Mouse (Mus musculus): ENCODE data around the gene Pip5kl1. TPM values are rescaled to one million over a fixed set of nuclear protein-coding genes. Genes with fewer than 3 reads are reported as not detected.

Gene Pip5kl1
- polyA plus RNA-seq, 1 experiment from 2014 or later, result 17.8 TPM

DNA sequence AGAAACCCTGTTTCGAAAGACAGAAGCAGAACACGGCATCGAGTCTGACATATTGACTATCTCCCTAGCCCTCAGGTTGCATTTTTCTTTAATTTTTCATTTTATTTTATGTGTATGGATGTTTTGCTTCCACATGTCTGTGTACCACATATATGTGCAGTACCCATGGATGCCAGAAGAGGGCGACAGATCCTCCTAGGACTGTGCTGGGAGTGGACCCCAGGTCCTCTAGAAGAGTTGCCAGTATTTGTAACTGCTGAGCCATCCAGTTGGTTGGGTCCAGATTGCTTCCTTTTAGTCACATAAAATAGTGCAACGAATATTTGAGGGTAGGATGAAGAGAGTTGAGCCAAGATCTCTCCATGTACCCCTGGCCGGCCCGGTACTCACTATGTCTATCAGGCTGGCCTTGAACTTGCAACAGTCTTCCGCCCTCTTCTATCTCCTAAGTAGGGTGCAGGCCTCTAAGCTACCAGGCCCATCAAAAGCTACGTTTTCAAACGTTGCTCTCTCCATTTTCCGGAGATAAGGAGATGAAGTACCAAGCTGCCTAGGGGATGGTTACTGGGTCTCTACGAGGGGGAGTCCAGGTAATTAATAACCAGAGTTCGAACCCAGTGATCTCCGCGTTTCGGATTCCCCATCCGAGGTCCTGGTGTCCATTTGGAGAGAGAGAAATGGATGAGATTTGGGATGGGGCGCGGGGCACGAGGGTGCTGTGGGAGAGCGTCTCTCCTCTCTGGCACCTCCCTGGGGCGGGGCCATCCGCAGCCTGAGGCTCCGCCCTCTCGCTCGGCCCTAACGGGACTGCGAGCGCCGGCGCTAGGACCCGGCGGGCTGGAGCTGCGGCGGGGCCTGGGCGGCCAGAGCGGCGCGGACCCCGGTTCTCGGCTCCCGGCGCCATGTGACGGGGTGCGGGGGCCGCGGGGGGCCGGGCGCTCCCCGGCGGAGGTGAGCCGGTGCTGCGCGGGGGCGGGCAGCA, 31.9 kb downstream of the Pip5kl1 start:
- peak overlapping the region; percentile 80 for H3K9ac ChIP-seq (replicated peaks)
- H3K36me3 ChIP-seq, result no peaks in the 10 kb centered on the region
- no peaks in the 10 kb centered on the region for H3K27me3 ChIP-seq (replicated peaks)
- H3K4me2 ChIP-seq, result peak overlapping the region; percentile 94
- H3K4me3 ChIP-seq (replicated peaks), result peak overlapping the region; percentile 82
- 14% methylated on average over 43 of the region's 55 CpGs for WGBS
- no peaks in the 10 kb centered on the region for H3K9me3 ChIP-seq (replicated peaks)
- peak overlapping the region; percentile 41; the same call in 1 of the 2 replicates for H3K27ac ChIP-seq (replicated peaks)
- peak; percentile 88 for ATAC-seq (ENCODE audit: low FRiP score)
- peaks cover 39% of the 10 kb centered on the region for H3K4me1 ChIP-seq

DNA sequence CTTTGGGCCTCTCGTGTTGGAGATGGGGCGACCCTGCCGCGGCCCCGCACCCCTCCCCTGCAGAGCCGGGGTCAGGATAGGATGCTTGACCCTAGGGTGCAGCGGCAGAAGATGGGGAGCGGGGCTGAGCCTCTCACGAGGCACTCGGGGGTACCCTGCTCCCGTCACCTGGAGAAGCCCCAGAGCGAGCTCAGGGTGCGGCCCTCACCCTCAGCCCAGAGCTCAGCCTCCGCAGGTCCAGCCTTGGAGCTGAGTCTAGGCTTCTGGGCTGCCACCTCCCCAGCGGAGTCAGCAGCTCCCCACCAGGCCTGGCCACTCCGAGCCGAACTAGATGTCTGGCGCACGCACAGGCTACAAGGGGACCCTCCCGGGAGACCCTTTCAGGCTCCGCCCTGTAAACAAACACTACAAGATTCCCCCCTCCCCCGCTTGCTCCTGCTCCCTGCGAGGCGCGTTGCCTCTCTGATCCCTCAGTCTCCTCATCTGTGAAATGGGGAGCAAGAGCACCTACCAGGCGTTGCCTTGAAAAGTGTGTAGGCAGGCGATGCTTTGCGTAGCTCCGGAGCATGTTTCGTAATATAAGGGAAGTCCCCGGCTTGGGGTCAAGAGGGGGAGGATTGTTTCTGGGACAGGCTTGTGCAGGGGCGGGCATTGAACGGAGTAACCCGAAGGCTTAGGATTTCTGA, 32.8 kb downstream of the Pip5kl1 start:
- Histone ChIP-seq H3K4me1 (peaks cover 38% of the 10 kb centered on the region), H3K36me3 (no peaks in the 10 kb centered on the region), H3K4me3 (replicated peaks) (peak overlapping the region; percentile 82), H3K4me2 (peak overlapping the region; percentile 94), H3K27ac (replicated peaks) (peak overlapping the region; percentile 41; the same call in 1 of the 2 replicates), H3K27me3 (replicated peaks) (no peaks in the 10 kb centered on the region), H3K9me3 (replicated peaks) (no peaks in the 10 kb centered on the region), H3K9ac (replicated peaks) (peak overlapping the region; percentile 80)
- peak; percentile 40 for ATAC-seq (ENCODE audit: low FRiP score)
- 6% methylated on average over 34 of the region's 34 CpGs for WGBS

DNA sequence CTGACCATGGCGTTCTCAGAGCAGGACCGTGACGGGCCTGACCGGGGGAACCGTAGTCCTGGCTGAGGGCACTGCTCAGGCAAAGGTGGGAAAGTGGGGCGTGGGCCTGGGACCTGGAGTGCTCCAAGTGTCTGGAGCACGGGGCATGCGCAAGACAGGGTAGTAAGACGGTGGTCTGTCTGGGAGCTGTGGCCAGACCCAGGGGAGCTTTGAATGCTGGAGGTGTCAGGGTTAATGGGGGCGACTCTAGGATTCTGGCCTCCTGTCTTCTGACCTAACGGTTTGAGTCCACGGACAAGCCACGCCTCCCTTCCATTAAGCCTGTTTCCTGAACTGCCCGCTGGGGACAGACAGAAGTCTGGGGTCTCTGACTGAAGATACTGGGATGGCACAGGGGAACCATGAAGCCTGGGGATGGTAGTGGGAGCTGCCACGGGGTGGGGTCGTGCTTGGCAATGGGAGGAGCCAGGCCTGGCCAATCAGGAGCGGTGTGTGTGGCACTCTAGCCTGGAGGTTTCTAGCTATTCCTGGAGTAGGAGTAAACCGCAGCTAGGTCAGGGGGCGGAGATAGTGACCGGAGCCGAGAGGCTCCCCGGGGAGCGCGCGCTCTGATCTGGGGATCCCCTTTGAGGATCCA, 33.7 kb downstream of the Pip5kl1 start:
- 0 out of 2 replicates have a peak overlapping the region, but pooled peaks have one; percentile 0 for H3K9ac ChIP-seq (replicated peaks)
- WGBS, result 9% methylated on average over 25 of the region's 25 CpGs
- H3K36me3 ChIP-seq, result 0 out of 2 replicates have a peak, but pooled peaks cover 3% of the 10 kb centered on the region
- H3K9me3 ChIP-seq (replicated peaks), result no peaks in the 10 kb centered on the region
- H3K4me3 ChIP-seq (replicated peaks), result peak overlapping the region; percentile 82
- peak; percentile 28; the same call in 1 of the 2 replicates for ATAC-seq (ENCODE audit: low FRiP score)
- peaks cover 35% of the 10 kb centered on the region for H3K4me1 ChIP-seq
- no peak overlapping the region for H3K27ac ChIP-seq (replicated peaks)
- no peaks in the 10 kb centered on the region for H3K27me3 ChIP-seq (replicated peaks)
- H3K4me2 ChIP-seq, result peak overlapping the region; percentile 94

DNA sequence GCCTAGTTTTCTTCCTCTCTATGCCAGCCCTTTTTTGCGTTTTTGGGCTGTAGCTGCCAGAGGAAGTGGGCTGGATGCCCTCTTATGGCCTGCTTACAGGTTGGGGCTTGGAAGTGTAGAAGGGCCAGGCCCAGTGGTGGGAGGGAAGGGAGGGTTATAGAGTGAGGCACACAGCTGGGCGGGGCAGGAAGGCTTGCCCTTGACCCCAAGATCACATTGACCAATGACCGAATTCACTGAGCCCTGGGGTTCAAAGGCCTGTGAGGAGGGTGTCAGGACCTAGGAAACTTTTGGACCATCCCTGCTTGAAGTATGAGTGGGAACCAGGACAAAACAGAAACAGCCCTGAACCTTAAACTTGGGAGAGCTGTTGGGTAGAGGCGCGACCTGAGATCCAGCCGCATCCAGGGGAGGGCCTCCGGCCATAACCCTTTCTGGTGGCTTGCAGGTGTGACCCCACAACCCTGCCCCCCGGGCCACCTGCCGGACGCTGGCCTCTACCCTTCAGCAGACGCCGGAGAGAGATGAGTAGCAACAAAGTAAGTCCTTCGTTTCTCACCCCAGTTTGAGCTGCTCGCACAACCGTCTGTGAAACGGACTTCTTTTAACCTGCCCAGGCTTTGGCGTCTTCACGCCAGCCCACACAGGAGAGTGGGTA, 34.3 kb downstream of the Pip5kl1 start:
- 0 out of 2 replicates have a peak, but pooled peaks cover 3% of the 10 kb centered on the region for H3K36me3 ChIP-seq
- H3K27me3 ChIP-seq (replicated peaks), result no peaks in the 10 kb centered on the region
- peak overlapping the region; percentile 94 for H3K4me2 ChIP-seq
- 0 out of 2 replicates have a peak overlapping the region, but pooled peaks have one; percentile 0 for H3K9ac ChIP-seq (replicated peaks)
- H3K27ac ChIP-seq (replicated peaks), result no peak overlapping the region
- no peak for ATAC-seq (ENCODE audit: low FRiP score)
- H3K4me1 ChIP-seq, result peaks cover 35% of the 10 kb centered on the region
- 34% methylated on average over 18 of the region's 18 CpGs for WGBS
- peak overlapping the region; percentile 82 for H3K4me3 ChIP-seq (replicated peaks)
- no peaks in the 10 kb centered on the region for H3K9me3 ChIP-seq (replicated peaks)

DNA sequence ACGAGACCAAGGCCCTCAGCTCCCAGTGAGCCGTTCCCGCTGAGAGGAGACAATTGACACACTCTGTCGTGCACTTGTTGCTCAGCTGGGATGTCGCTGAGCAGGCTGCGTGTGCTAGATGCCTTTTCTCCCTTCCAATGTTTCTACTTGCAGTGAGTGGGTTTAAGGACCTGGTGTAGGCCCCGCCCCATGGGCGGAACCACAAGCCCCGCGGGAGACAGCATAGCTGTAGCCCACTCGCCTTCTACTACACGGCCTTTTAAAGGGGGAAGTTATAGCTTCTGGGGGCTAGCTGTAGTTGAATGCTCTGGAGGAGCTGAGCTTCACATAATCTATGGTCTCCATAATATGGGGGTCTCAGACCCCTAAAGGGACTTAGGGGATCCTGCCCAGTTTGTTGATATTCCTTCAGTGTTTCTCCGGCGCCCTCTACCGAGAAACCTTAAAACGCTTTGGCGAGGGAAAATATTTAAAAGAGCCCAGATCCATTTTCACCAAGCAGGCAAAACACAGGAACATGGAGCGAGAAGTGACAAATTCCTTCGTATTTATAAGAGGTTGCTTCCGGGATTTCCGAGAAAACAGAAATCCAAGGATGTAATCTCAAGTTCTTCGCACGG, 36.1 kb downstream of the Pip5kl1 start:
- Histone ChIP-seq H3K4me2 (peak overlapping the region; percentile 53), H3K4me1 (peaks cover 35% of the 10 kb centered on the region), H3K4me3 (replicated peaks) (peak overlapping the region; percentile 33), H3K36me3 (peaks cover 15% of the 10 kb centered on the region), H3K27ac (replicated peaks) (no peak overlapping the region), H3K9me3 (replicated peaks) (no peaks in the 10 kb centered on the region), H3K27me3 (replicated peaks) (no peaks in the 10 kb centered on the region), H3K9ac (replicated peaks) (no peak overlapping the region)
- ATAC-seq (ENCODE audit: low FRiP score), result no peak
- WGBS, result 19% methylated on average over 23 of the region's 23 CpGs

DNA sequence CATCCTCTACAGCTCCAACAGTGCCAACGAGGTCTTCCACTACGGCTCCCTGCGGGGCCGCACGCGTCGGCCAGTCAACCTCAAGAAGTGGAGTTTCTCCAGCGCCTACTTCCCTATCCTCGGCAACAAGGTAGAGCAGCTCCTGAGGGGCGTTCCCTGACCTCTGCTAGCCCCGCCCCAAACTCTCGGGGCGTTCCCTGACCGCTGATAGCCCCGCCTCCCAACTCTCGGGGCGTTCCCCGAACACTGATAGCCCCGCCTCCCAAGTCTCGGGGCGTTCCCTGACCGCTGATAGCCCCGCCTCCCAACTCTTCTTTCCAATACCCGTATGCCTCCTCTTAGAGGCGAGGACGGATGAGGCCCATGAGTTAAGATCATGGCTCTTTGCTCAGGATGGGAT, 37.7 kb downstream of the Pip5kl1 start:
- H3K27ac ChIP-seq (replicated peaks), result no peak overlapping the region
- H3K4me1 ChIP-seq, result peaks cover 27% of the 10 kb centered on the region
- no peak overlapping the region for H3K4me2 ChIP-seq
- ATAC-seq (ENCODE audit: low FRiP score), result no peak
- H3K9me3 ChIP-seq (replicated peaks), result no peaks in the 10 kb centered on the region
- 64% methylated on average over 26 of the region's 26 CpGs for WGBS
- H3K36me3 ChIP-seq, result peaks cover 20% of the 10 kb centered on the region
- H3K4me3 ChIP-seq (replicated peaks), result no peak overlapping the region
- no peaks in the 10 kb centered on the region for H3K27me3 ChIP-seq (replicated peaks)
- H3K9ac ChIP-seq (replicated peaks), result no peak overlapping the region

DNA sequence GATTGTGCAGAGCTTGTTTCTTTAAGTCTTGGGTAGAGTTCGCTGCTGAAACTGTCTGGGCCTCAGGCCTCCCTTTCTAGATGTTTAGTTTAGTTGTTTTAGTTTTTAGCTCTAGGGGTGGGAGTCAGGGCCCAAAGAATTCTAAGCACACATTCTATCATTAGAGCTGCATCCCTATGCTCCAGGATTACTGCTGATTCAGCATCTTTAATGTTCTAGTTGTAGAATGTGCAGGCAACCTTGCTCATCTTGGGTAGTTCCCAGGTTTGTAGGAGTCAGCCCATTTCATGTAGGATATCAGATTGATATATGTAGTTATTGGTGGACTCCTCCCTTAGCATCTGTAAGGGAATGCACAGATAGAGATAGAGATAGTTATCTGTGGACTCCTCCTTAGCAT, 42.5 kb downstream of the Pip5kl1 start:
- 97% methylated on average over 1 of the region's 1 CpGs for WGBS

DNA sequence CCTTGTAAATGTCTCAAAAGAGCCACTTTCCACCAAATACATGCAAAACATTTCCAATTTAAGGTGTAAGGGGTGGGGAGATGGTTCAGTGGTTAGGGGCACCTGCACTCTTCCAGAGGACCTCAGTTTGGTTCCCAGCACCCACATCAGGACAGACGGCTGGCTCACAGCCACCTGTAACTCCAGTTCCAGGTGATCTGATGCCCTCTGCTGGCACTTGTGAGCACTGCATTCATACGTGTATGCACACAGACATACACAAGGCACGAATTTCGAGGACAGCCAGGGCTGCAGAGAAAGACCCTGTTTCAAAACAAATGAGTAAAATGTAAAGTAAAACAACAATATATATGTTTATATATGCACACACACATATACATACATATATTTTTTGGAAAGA, 43.0 kb downstream of the Pip5kl1 start:
- no peak for ATAC-seq (ENCODE audit: low FRiP score)
- 92% methylated on average over 4 of the region's 4 CpGs for WGBS
- Histone ChIP-seq H3K36me3 (peaks cover 31% of the 10 kb centered on the region), H3K9ac (replicated peaks) (no peak overlapping the region), H3K4me2 (no peak overlapping the region), H3K4me1 (peaks cover 30% of the 10 kb centered on the region), H3K4me3 (replicated peaks) (no peak overlapping the region), H3K9me3 (replicated peaks) (no peaks in the 10 kb centered on the region), H3K27ac (replicated peaks) (no peak overlapping the region), H3K27me3 (replicated peaks) (no peaks in the 10 kb centered on the region)

More for the DNA sequence above, 42.5 kb downstream of the Pip5kl1 start:
- Histone ChIP-seq H3K27me3 (replicated peaks) (no peaks in the 10 kb centered on the region), H3K9me3 (replicated peaks) (no peaks in the 10 kb centered on the region), H3K36me3 (peaks cover 31% of the 10 kb centered on the region), H3K27ac (replicated peaks) (no peak overlapping the region), H3K4me1 (peaks cover 30% of the 10 kb centered on the region), H3K4me2 (no peak overlapping the region), H3K4me3 (replicated peaks) (no peak overlapping the region), H3K9ac (replicated peaks) (no peak overlapping the region)
- no peak for ATAC-seq (ENCODE audit: low FRiP score)

DNA sequence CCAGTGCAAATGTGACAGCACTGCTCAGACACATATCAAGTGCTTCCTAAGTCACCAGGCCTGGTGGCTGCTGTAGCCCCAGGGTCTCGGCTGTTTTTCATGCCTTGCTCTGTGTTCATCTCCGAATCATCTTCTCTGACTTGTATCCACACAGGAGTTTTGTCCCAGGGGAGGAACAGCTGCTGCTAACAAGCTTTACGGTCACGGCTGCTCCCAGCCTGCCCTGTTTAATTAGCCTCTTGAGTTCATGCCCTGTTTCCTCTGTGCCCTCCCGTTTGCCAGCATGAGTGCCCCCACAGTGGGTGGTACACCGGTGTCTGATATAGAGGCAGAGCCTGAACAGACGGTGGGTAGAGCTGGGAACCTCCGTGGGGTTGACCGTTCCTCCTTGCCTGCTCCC, 43.5 kb downstream of the Pip5kl1 start:
- Histone ChIP-seq H3K4me3 (replicated peaks) (no peak overlapping the region), H3K36me3 (peaks cover 29% of the 10 kb centered on the region), H3K4me1 (peaks cover 30% of the 10 kb centered on the region), H3K4me2 (no peak overlapping the region), H3K9me3 (replicated peaks) (no peaks in the 10 kb centered on the region), H3K9ac (replicated peaks) (no peak overlapping the region), H3K27me3 (replicated peaks) (no peaks in the 10 kb centered on the region), H3K27ac (replicated peaks) (no peak overlapping the region)
- WGBS, result 50% methylated on average over 9 of the region's 9 CpGs
- ATAC-seq (ENCODE audit: low FRiP score), result no peak

DNA sequence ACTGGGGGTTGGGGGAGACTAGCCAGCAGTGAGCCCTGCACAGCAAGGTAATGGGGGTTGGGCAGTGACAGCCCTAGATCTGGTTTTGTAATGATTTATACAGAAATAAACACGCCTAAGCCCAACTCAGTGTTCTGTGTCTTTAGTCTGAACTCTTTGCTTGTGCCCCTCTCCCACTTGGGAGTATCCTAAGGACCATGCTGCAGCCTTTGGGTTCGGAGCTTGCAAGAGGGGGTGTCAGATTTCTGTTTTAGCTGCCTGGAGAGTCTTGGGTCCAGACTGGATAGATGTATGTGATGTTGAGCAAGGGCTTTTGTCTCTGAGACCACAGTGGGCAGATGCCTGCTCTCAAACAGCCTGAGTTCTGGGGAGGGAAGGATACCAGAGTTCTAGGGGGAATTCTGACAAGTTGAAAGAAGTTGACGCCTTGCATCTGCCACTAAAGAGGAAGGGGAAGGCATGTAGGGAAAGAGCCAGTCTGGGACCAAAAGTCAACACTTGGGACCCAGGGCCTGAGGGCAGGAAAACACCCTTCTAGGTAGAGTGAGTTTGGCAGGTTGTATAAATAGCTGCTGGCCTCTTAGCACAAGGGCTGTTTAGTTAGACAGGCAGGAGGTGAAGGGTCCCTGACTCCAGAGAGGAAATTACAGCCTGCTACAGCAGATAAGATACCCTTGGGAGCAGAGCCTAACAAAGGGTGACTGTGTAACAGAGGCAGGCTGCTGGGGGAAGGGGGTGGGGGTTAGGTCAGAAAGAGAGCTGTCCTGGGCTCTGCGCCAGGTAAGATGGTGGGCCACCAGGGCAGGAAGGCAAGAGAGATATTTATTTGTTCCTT, 46.3 kb downstream of the Pip5kl1 start:
- no peak overlapping the region for H3K4me3 ChIP-seq (replicated peaks)
- H3K9ac ChIP-seq (replicated peaks), result no peak overlapping the region
- peaks cover 15% of the 10 kb centered on the region; the same call in 1 of the 2 replicates for H3K36me3 ChIP-seq
- H3K4me1 ChIP-seq, result peaks cover 45% of the 10 kb centered on the region
- WGBS, result 34% methylated on average over 4 of the region's 4 CpGs
- no peaks in the 10 kb centered on the region for H3K9me3 ChIP-seq (replicated peaks)
- no peak for ATAC-seq (ENCODE audit: low FRiP score)
- no peaks in the 10 kb centered on the region for H3K27me3 ChIP-seq (replicated peaks)
- H3K4me2 ChIP-seq, result no peak overlapping the region
- H3K27ac ChIP-seq (replicated peaks), result peak overlapping the region; percentile 54

Data from neural tube, embryonic 15.5 days (tissue).